Mouse (Mus musculus) midbrain, postnatal 0 days (tissue): ENCODE results near the gene Bicdl1. TPM values are rescaled to one million over a fixed set of nuclear protein-coding genes. Genes with fewer than 3 reads are reported as not detected.

Source experiments
- ATAC-seq: fragments of 200-750 bp; cut with Nextera tagmentation; 2 replicates; pipeline ENCODE4 v1.8.0; 2017; ENCODE audit warnings: moderate number of reproducible peaks, mild to moderate bottlenecking, moderate TSS enrichment, moderate library complexity; ENCODE audit not compliant: low FRiP score
- DNase-seq: peaks from one replicate; pipeline ENCODE4 v3.0.0-alpha.2; 2015; ENCODE audit warnings: low spot score
- H3K27ac ChIP-seq: fragments of 300-500 bp; sonication (generic); 2 replicates; pipeline ENCODE4 v1.5.1; 2014; ENCODE audit warnings: low read depth, mild to moderate bottlenecking, low read length, mixed read lengths
- H3K27me3 ChIP-seq: fragments of 300-500 bp; sonication (generic); 2 replicates; pipeline ENCODE4 v1.6.1; 2014; ENCODE audit warnings: low read length, control low read depth, mixed read lengths; ENCODE audit not compliant: insufficient read depth
- H3K36me3 ChIP-seq: fragments of 300-500 bp; sonication (generic); 2 replicates; pipeline ENCODE4 v1.6.1; 2014; ENCODE audit warnings: low read length, control low read depth, mixed read lengths; ENCODE audit not compliant: insufficient read depth
- H3K4me1 ChIP-seq: fragments of 300-500 bp; sonication (generic); 2 replicates; pipeline ENCODE4 v1.6.1; 2014; ENCODE audit warnings: mild to moderate bottlenecking, control low read depth, antibody characterized with exemption, low read length, mixed read lengths; ENCODE audit not compliant: insufficient read depth
- H3K4me2 ChIP-seq: fragments of 300-500 bp; sonication (generic); 2 replicates; pipeline ENCODE4 v1.6.1; 2014; ENCODE audit warnings: low read depth, mild to moderate bottlenecking, low read length, mixed read lengths; ENCODE audit not compliant: poor library complexity, severe bottlenecking
- H3K4me3 ChIP-seq: fragments of 300-500 bp; sonication (generic); 2 replicates; pipeline ENCODE4 v1.5.1; 2014; ENCODE audit warnings: low read depth, mild to moderate bottlenecking, low read length, moderate library complexity
- H3K9ac ChIP-seq: fragments of 300-500 bp; sonication (generic); replicated peaks from 2 replicates; pipeline ENCODE4 v1.6.1; 2014; ENCODE audit warnings: mild to moderate bottlenecking, low read length, moderate library complexity, mixed read lengths; ENCODE audit not compliant: poor library complexity, severe bottlenecking
- H3K9me3 ChIP-seq: fragments of 300-500 bp; sonication (generic); 2 replicates; pipeline ENCODE4 v1.6.1; 2016; ENCODE audit warnings: low read length, control low read depth
- CTCF ChIP-seq: IDR thresholded peaks from 2 replicates; pipeline ENCODE4 v1.5.1; 2016; ENCODE audit warnings: antibody characterized with exemption, mild to moderate bottlenecking
- WGBS: fragments of 180-500 bp; shearing (Covaris S2); extraction: QIAGEN DNeasy Blood & Tissue Kit; methylation state at CpG from one replicate; pipeline ENCODE4 v1.1.7; 2014; 5-methylcytosine and 5-hydroxymethylcytosine counted together
- polyA plus RNA-seq: library from polyadenylated mRNA; unstranded; fragments of >200 nt; fragmentation: Nextera tagmentation; extraction: Ambion mirVana; gene quantifications from 2 replicates; pipeline ENCODE4 v1.2.1, GENCODE M21; 2015
- total RNA-seq: library from RNA; depleted of rRNA; stranded (reverse); fragments of >200 nt; gene quantifications from 2 replicates; pipeline ENCODE4 v1.2.3, GENCODE M21; 2014

Gene Bicdl1
- total and polyA plus RNA-seq, 2 experiments from 2014 or later = 34.4 to 185 TPM

- peaks cover 8% of the 10 kb centered on the region; the same call in 1 of the 2 replicates for H3K4me1 ChIP-seq
- 70% methylated on average over 6 of the region's 6 CpGs for WGBS
- H3K4me3 ChIP-seq = no peak overlapping the region
- no peak overlapping the region for H3K27ac ChIP-seq
- no peaks in the 10 kb centered on the region for H3K9me3 ChIP-seq
- H3K36me3 ChIP-seq = peaks cover 18% of the 10 kb centered on the region; the same call in 1 of the 2 replicates
- ATAC-seq (no peak), DNase-seq (no peak)
- 0 out of 2 replicates have a peak overlapping the region, but pooled peaks have one; percentile 33 for H3K9ac ChIP-seq
- TF ChIP-seq CTCF = no peak
- H3K4me2 ChIP-seq = no peak overlapping the region
- H3K27me3 ChIP-seq = no peaks in the 10 kb centered on the region
Measured at GRCm38 (mm10) chr5:115635536-115635935, 95.9 kb downstream of the Bicdl1 start.

- Histone ChIP-seq H3K36me3 (0 out of 2 replicates have a peak, but pooled peaks cover 5% of the 10 kb centered on the region), H3K4me3 (no peak overlapping the region), H3K27ac (no peak overlapping the region), H3K27me3 (no peaks in the 10 kb centered on the region), H3K9ac (0 out of 2 replicates have a peak overlapping the region, but pooled peaks have one; percentile 4), H3K9me3 (no peaks in the 10 kb centered on the region), H3K4me1 (peaks cover 8% of the 10 kb centered on the region; the same call in 1 of the 2 replicates), H3K4me2 (no peak overlapping the region)
- ATAC-seq = no peak
- no peak for DNase-seq
- TF ChIP-seq CTCF = no peak
- 91% methylated on average over 8 of the region's 8 CpGs for WGBS
Measured at GRCm38 (mm10) chr5:115634046-115634445, 97.4 kb downstream of the Bicdl1 start.

GRCm38 (mm10) chr5:115633060-115633459 lies 98.4 kb downstream of the Bicdl1 start:
- no peak for TF ChIP-seq CTCF
- WGBS = 35% methylated on average over 4 of the region's 4 CpGs
- no peaks in the 10 kb centered on the region for H3K36me3 ChIP-seq
- H3K4me2 ChIP-seq = peak overlapping the region; percentile 77
- DNase-seq (no peak), ATAC-seq (no peak)
- H3K27ac ChIP-seq = no peak overlapping the region
- peak overlapping the region; percentile 79 for H3K4me3 ChIP-seq
- no peaks in the 10 kb centered on the region for H3K27me3 ChIP-seq
- peaks cover 8% of the 10 kb centered on the region; the same call in 1 of the 2 replicates for H3K4me1 ChIP-seq
- H3K9me3 ChIP-seq = no peaks in the 10 kb centered on the region
- H3K9ac ChIP-seq = peak overlapping the region; percentile 88; the same call in 1 of the 2 replicates

GRCm38 (mm10) chr5:115632358-115632714 lies 99.1 kb downstream of the Bicdl1 start:
- peaks cover 8% of the 10 kb centered on the region; the same call in 1 of the 2 replicates for H3K4me1 ChIP-seq
- 2% methylated on average over 28 of the region's 30 CpGs for WGBS
- H3K27me3 ChIP-seq = no peaks in the 10 kb centered on the region

GRCm38 (mm10) chr5:115631505-115632357 lies 99.7 kb downstream of the Bicdl1 start, which contains the start of gene Rab35:
Rab35 (plus strand) TSS chr5:115631908.
- Histone ChIP-seq H3K4me1 (peaks cover 8% of the 10 kb centered on the region; the same call in 1 of the 2 replicates), H3K9me3 (no peaks in the 10 kb centered on the region), H3K4me3 (peak within 1 kb of the TSS; percentile 79), H3K36me3 (no peaks in the 10 kb centered on the region), H3K27me3 (no peaks in the 10 kb centered on the region), H3K4me2 (peak within 1 kb of the TSS; percentile 81), H3K27ac (peak within 1 kb of the TSS; percentile 88), H3K9ac (peak within 1 kb of the TSS; percentile 88)
- no peak for TF ChIP-seq CTCF
- ATAC-seq (peak; percentile 84), DNase-seq (peak; percentile 93)
- WGBS = 2% methylated on average over 72 of the region's 125 CpGs

More at GRCm38 (mm10) chr5:115632358-115632714, 99.1 kb downstream of the Bicdl1 start:
- Histone ChIP-seq H3K27ac (peak overlapping the region; percentile 88), H3K36me3 (no peaks in the 10 kb centered on the region), H3K9me3 (no peaks in the 10 kb centered on the region), H3K4me3 (peak overlapping the region; percentile 79), H3K4me2 (peak overlapping the region; percentile 77), H3K9ac (peak overlapping the region; percentile 88)
- TF ChIP-seq CTCF = no peak
- DNase-seq = peak; percentile 36
- ATAC-seq = peak; percentile 27

- no peak for TF ChIP-seq CTCF
- Histone ChIP-seq H3K9me3 (no peaks in the 10 kb centered on the region), H3K36me3 (no peaks in the 10 kb centered on the region), H3K27ac (no peak overlapping the region), H3K27me3 (no peaks in the 10 kb centered on the region), H3K9ac (no peak overlapping the region), H3K4me3 (no peak overlapping the region), H3K4me1 (peaks cover 8% of the 10 kb centered on the region; the same call in 1 of the 2 replicates), H3K4me2 (no peak overlapping the region)
- DNase-seq (no peak), ATAC-seq (no peak)
- WGBS = 29% methylated on average over 5 of the region's 5 CpGs
Measured at GRCm38 (mm10) chr5:115630291-115630690, 101.1 kb downstream of the Bicdl1 start.
